Mouse (Mus musculus) common myeloid progenitor, adult 5-6 weeks (primary cell): Measurements from ENCODE around the gene Tmem260. TPM values are rescaled to one million over a fixed set of nuclear protein-coding genes. Genes with fewer than 3 reads are reported as not detected.
A peak's percentile ranks its signal among the peaks of the same experiment; 100 is the strongest.
"Not testable (repeated sequence)": the region's sequence is repeated elsewhere in the genome, so short reads cannot be mapped to it uniquely, and the experiment has no call there.

Experiments
- ATAC-seq: replicated peaks from 2 replicates; pipeline ENCODE4 v1.8.0; 2016; ENCODE audit warnings: low read depth, mild to moderate bottlenecking, moderate TSS enrichment, inconsistent platforms; ENCODE audit not compliant: poor library complexity, severe bottlenecking
- total RNA-seq: library from RNA; stranded (forward); fragments of 200-1000, 187-1606 nt; gene quantifications from 2 replicates; pipeline ENCODE4 v1.2.3, GENCODE M21; 2017

The Tmem260 gene
- total RNA-seq, 1 experiment from 2014 or later, result 21.1 TPM

- not testable (repeated sequence) for ATAC-seq
Measured at GRCm38 (mm10) chr14:48475834-48476233, 29.9 kb downstream of the Tmem260 start.

- ATAC-seq, result no peak
Measured at GRCm38 (mm10) chr14:48476278-48476677, 30.4 kb downstream of the Tmem260 start.

GRCm38 (mm10) chr14:48481591-48481990 lies 35.7 kb downstream of the Tmem260 start:
- no peak for ATAC-seq

GRCm38 (mm10) chr14:48482762-48483161 lies 36.8 kb downstream of the Tmem260 start:
- no peak for ATAC-seq

GRCm38 (mm10) chr14:48493896-48494295 lies 48.0 kb downstream of the Tmem260 start:
- ATAC-seq, result peak; percentile 83

GRCm38 (mm10) chr14:48502573-48502972 lies 56.6 kb downstream of the Tmem260 start:
- no peak for ATAC-seq

- ATAC-seq, result no peak
Measured at GRCm38 (mm10) chr14:48503691-48504565, 58.0 kb downstream of the Tmem260 start.

- no peak for ATAC-seq
Measured at GRCm38 (mm10) chr14:48504566-48504950, 58.6 kb downstream of the Tmem260 start.

GRCm38 (mm10) chr14:48505606-48506005 lies 59.7 kb downstream of the Tmem260 start:
- ATAC-seq, result no peak

- ATAC-seq, result no peak
Measured at GRCm38 (mm10) chr14:48507376-48507775, 61.5 kb downstream of the Tmem260 start.

GRCm38 (mm10) chr14:48509131-48509530 lies 63.2 kb downstream of the Tmem260 start:
- ATAC-seq, result no peak

GRCm38 (mm10) chr14:48513098-48513823 lies 67.3 kb downstream of the Tmem260 start:
- ATAC-seq, result no peak

- no peak for ATAC-seq
Measured at GRCm38 (mm10) chr14:48513824-48514493, 68.0 kb downstream of the Tmem260 start.

GRCm38 (mm10) chr14:48514620-48515019 lies 68.7 kb downstream of the Tmem260 start:
- no peak for ATAC-seq

GRCm38 (mm10) chr14:48515538-48515937 lies 69.6 kb downstream of the Tmem260 start:
- ATAC-seq, result no peak

GRCm38 (mm10) chr14:48523361-48523760 lies 77.4 kb downstream of the Tmem260 start:
- no peak for ATAC-seq

GRCm38 (mm10) chr14:48524135-48524534 lies 78.2 kb downstream of the Tmem260 start:
- peak; percentile 62; the same call in 1 of the 2 replicates for ATAC-seq

- no peak for ATAC-seq
Measured at GRCm38 (mm10) chr14:48525055-48525454, 79.1 kb downstream of the Tmem260 start.

GRCm38 (mm10) chr14:48530629-48531028 lies 84.7 kb downstream of the Tmem260 start:
- no peak for ATAC-seq
